In the genomic region with DNA sequence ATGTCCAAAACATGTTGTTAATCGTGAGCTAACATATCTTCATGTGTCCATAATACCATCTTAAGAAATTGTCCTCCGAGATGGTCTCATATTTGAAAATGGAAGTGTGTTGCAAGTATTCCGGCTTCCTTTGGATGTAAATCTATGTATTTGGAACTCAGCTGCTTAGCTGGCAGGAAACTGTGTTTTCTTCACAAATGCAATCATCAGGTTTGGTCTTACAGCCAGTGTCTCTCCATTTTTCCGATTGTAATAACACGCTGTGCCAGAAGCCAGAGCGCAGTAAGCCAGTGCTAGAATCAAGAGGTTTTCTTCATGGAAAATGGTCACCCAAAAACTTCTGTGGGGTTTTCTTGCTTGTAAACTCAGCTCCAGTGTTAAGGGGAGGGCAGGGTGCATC, we compare ENCODE assay signal across 18 mouse cellular contexts.
"Had no signal": no experiment of that assay in that cellular context is flagged by ENCODE, and none has a peak within 500 bp of the region (broad histone marks: within the 10 kb centered on the region; RNA-seq: fewer than 3 reads in every experiment).

No protein-coding gene starts in this region.

- H3K27me3 ChIP-seq: limb, embryonic 12.5 days; limb, embryonic 15.5 days had no signal

- H3K27ac ChIP-seq: kidney, postnatal 0 days; limb, embryonic 12.5 days; limb, embryonic 15.5 days; liver, embryonic 14.5 days; stomach, postnatal 0 days had no signal

- ATAC-seq: liver, postnatal 0 days had no signal

- H3K4me3 ChIP-seq: limb, embryonic 12.5 days; limb, embryonic 15.5 days had no signal

- H3K36me3 ChIP-seq: limb, embryonic 12.5 days; limb, embryonic 15.5 days had no signal

- H3K9ac ChIP-seq: limb, embryonic 12.5 days; limb, embryonic 15.5 days; liver, embryonic 14.5 days; liver, postnatal 0 days; lung, embryonic 14.5 days had no signal

- H3K9me3 ChIP-seq: limb, embryonic 12.5 days; limb, embryonic 15.5 days had no signal

- H3K4me2 ChIP-seq: limb, embryonic 12.5 days; limb, embryonic 15.5 days; liver, embryonic 11.5 days; lung, embryonic 14.5 days; midbrain, embryonic 11.5 days had no signal

- DNase-seq: kidney, postnatal 25 days; left cerebral cortex, postnatal 4 days; liver, postnatal 0 days; lung, embryonic 14.5 days; lung, postnatal 10 days; lung, postnatal 4 days; midbrain, embryonic 14.5 days; right cerebral cortex, adult 18-20 months; right cerebral cortex, postnatal 14 days; right cerebral cortex, postnatal 4 days; thymus, postnatal 25 days had no signal
